Mouse (Mus musculus) retina, postnatal 7 days (tissue): Measurements from ENCODE around the gene Ppp4c.

ENCODE experiments used
- DNase-seq: peaks from one replicate; pipeline ENCODE4 v3.0.0-alpha.2; 2012; ENCODE audit warnings: low read depth, low spot score

Ppp4c gene

DNA sequence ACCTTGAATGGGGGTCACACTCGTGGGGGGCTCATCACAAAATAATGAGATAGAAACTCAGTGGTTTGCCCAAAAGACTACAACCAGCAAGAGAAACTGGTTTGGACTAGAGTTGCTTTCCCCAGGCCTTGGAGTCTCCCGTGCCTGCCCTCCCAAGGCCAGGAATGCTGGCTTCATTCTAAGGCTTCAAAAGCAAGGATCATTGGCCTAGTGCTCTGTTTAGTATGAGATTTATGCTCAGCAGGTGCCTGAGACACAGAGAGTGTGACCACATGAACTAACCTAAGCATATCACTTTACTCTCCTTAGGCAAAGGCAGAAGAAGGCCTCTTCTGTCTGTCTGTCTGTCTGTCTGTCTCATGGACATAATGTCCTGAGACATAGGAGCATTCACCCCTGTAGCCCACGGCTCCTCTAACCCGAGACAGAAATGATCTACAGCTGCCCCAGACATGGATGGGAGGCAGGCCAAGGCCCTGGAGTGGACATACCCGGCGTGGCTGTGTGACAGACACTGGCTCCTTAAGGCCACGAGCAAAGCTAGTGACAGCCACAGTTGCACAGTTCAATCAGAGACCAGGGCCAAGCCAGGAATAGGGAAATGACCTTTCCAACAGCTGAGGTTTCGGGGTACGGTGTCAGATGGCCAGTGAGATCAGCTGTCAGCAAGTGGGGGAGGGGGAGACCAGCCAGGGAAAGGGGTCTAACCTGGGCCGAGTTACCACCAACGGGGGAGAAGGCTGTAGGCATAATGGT, 10.0 kb upstream of the Ppp4c start:
- no peak for DNase-seq

DNA sequence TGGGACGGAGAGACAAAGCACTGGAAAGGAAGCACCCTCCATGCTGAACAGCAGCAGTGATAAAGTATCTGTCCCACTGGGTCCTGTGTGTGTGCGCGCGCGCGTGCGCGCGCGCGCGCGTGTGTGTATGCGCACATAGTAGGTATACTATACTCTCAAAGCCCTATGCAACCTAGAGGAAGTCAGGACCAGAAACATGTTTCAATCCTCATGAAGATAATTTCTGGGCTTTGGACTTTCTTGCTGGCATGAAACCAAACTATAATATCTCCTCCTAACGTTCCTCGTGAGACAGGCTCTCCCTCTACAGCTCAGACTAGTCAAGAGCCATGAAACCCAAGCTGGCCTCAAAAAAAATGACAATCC, 8.7 kb upstream of the Ppp4c start:
- DNase-seq: no peak

DNA sequence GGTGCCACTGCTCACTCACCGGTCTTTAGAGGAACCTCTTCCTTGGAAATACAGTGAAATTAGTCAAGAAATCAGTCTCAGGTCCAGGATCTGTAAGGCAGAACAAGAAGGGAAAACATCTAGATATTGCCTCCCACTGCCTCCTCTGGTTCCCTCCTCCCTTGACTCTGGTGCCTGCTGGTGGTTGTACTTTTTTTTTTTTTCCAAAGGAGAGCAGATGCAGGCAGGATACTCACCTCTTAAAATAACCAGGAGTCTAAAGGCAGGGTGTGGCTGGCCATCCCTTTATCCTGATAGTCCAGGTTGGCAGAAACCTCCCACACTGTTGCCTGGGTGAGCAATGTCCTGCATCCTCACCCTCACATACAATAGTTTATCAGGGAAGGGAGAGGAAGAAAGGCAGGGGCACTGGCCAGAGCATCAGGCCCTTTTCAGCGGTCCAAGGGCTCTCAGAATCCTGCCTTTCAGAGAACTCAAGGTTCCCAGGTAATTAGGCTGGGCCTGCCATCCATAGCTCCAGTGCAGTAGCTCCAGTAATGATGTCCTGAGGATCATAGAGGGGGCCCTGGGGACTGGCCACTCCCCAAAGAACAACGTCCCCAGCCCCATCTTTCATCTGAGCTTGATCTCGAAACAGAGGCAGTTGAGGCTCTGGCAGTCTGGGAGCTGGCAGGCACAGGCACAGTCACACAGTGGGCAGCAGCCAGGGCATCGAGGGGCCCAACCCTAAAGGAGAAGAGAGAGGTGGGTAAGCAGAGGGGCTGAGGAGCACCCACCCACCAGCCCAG, 8.2 kb upstream of the Ppp4c start:
- no peak for DNase-seq

DNA sequence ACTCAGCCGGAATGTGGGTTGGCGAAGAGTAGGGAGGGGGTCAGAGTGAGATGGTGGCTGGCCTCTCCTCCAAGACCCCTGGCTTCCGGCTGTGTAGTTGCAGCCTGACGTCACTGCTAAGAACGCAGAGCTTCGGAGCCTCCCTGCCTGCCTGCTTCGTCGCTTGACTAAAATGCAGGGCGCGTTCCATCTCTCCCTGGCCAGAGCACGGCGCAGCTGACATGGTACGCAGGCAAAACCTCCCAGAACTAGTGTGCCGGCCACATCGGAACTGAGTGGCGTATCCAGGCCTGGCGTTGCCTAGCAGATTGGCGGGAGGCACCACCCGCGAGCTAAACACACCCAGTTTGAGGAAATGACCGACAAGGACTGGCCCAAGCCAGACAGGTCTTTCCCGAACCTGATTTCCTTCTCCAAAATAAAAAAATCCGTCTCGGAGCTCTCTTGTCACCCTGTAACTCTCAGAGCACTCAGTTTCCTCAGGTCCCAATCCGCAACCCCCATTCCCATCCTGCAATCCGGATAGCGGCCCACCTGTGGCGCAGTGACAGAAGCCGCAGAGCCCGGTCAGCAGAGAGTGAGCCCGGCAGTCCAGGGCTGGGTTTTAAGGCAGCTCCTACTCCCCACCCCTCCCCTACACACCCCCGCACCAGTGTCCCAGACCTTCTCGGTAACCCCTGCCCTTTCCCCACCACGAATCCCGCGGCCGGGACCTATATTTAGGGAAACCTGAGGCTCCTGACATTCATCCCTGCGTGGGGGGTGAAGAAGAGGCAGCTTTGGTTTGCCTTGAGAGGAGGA, 7.4 kb upstream of the Ppp4c start:
- DNase-seq: peak; percentile 70

DNA sequence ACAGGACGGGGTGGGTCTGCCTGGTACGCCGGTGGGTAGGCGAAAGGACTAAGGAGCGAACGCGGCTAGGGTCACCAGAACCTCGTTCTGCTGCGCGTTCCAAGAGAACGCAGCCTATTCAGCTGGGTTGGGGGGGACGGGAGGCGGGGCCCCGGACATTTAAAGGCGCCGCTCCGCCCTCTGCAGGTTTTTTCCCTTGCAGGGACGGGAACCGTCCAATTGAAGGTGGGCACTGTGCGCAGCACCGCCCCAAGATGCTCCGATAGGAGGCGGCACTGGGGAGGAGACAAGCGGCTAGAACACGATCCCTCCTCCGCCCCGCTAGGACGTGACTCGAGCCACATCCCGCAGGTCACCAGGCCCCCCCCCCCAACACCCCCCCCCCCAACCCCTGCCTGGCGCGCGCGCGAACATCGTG, 6.8 kb upstream of the Ppp4c start:
- peak; percentile 89 for DNase-seq

DNA sequence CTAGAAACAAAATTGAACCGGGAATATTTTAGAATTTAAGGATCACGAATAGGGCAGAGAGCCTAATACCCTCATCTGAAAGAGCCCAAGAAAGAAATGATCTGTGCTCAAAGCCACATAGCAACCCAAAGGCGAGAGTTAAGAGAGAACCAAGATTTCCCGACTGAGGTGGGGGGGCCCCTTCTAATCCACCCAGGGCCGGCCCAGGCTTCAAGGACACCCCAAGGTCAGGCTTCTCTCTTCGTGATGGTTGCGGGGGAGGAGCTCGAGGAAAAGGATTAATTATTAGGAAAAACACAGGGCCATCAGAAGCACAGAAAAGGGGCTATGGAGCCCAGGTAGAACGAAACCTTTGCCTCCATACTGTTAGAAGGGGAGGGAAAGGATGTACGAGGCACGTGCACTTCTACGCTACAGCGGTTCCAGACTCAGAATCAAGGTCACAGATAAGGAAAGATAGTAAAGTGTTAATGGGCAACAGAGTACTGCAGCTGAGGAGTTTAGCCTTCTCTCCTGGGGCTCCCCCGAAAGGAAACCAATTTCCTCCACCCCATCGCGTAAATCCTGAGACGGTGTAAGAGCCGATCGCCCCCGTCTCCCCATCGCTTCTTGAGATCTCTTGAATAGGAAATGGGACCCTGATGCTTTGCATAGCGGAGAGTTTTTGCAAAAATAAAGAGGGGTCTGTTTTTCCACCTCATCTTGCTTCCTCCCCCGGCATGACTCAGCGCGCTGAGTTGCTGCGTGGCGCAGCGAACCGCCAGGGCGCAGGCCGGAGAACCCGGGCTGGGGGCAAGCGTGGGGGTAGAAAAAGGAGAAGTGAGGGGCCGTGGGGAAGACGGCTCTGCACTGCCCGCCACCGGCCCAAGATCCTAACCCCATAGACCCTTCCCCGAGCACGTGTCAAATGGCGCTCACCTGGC, 6.1 kb upstream of the Ppp4c start:
- no peak for DNase-seq

DNA sequence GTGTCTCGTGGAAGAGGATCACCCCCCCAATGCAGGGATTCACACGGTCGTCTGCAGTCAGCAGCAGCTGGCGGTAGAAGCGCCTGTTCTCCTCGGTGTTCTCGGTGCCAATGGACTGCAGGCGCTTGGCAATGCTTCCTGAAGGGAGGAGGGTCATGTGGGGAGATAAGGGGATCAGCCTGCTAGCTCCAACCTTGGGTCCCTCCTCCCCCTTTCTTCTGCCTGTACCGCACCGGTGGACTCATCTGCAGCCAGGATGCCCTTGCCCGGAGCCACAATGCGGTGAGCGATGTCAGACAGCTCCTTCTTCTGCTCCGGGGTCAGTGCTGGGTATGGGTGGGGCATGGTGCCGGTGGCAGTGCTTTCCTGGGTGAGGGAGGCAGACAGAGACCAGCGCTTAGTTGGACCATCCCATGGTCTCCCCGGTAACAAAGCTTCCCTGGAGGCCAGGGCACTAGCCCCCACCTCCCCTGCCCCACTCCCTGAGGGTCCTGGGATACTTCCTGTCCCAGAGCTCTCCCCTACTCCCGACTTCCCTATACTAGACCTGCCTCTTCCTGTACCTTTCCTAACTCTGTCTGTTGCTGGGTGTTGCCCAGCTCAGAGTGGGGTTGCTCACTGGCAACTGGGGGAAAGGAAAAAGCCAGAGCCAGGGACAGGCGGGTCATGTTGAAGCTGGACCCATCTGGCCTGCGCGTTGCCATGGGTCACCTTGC, 5.3 kb upstream of the Ppp4c start, which contains the start of gene Fam57b:
Gene Fam57b, plus strand, starts transcription at position 258 of the 716 bp plus-strand sequence.
- peak; percentile 72 for DNase-seq

DNA sequence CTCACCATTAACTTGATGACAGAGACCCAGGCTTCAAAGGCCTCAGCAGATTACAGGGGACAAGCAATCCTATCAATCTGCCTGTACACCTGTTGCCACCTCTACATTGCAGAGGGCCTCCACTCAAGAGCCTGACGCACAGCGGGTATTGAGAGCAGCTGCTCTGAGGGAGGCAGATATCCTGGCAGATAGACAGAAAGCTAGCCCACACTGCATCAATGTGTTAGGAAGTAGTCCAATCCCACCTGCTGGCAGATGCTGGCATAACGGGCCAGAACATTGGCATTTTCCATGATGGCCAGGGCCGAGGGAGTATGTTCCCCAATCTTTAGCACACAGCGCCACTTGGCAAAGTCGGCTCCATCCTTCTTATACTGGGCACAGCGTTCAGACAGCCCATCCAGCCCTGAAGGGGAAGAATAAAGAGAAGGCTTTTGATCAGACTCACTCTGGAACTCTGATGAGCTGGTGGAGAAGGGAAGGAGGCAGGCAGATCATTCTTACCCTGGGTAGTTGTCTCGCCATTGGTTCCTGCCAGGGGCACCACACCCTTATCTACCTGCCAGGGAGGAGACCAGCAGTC, 4.1 kb upstream of the Ppp4c start:
- no peak for DNase-seq

DNA sequence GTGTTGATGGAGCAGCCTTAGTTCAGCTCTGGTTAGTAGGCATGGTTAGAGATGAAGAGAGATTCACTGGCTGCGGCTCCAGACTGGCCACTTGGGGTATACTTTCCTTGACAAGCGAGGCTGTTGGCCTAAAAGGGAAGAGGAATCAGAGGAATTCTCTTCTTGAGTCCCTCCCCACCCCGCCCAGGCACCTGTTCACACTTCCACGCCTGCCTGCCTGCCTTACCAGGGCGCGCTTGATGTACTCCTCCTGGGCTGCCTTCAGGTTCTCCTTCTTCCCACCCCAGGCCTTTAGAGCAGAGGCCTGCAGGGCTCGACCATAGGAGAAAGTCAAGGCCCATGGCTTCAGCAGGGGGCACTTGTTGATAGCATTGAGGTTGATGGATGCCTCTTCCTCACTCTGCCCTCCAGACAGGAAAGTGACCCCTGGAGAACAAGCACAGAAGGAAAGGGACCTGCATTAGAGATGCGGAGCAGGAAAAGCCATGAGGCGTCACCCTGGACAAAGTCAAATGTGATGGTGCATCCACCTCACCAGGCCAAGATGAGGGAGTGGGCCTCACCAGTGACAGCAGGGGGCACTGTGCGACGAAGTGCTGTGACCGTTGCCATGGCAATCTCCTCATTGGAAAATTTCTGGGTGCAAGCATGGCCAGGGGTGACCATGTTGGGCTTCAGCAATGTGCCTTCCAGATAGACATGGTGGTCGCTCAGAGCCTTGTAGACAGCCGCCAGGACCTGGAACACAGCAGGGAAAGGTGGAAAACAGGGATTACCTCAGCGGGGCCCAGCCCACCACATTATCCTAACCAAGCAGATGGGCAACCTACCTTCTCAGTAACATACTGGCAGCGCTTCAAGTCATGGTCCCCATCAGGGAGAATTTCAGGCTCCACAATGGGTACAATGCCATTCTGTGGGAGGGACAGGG, 3.4 kb upstream of the Ppp4c start:
- no peak for DNase-seq

DNA sequence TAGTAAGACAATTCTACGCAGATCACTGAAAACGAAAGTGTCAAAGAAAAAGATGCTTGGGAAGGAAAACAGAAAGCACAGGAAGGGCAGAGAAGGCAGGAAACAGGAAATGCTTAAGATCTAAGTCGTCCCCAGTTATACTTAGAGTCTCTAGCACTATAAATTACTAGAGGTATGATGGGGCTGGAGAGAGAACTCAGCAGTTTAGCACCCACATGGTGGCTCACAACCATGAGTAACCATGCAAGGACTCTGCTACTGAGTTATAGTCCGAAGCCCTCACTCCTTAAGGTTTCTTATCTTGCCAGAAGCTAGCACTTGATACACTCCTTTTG, 1.9 kb upstream of the Ppp4c start:
- DNase-seq: no peak

DNA sequence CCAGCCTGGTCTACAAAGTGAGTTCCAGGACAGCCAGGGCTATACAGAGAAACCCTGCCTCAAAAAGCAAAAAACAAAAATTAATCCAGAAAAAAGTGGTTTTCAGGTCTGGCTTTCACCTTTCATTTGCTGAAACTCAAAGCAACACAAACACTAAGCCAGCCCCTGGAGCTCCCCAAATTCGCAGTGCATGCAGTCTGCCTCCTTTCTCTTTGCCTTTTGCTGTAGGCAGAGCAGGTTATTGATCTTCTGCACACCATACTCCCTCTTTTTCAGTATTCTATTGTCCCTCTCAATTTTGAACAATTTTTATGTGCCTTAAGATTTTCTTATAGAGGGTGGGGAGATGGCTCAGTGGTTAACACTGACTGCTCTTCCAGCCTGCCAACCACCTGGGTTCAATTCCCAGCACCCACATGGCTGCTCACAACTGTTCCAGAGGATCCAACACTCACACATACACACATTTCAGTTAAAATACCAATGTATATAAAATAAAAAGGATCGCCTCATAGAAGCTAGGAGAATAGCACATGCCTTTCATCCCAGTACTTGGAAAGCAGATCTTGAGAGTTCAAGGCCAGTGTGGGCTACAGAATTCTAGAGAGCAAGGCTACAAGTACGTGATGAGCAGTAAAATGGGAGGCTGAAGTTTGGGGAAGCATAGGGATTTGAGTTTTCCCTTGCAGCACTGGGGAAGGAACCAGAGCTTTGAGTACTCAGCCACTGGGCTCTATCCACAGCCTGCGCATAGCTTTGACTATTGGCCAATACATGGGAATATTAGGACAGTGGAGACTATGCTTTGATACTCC, 1.4 kb upstream of the Ppp4c start:
- no peak for DNase-seq

DNA sequence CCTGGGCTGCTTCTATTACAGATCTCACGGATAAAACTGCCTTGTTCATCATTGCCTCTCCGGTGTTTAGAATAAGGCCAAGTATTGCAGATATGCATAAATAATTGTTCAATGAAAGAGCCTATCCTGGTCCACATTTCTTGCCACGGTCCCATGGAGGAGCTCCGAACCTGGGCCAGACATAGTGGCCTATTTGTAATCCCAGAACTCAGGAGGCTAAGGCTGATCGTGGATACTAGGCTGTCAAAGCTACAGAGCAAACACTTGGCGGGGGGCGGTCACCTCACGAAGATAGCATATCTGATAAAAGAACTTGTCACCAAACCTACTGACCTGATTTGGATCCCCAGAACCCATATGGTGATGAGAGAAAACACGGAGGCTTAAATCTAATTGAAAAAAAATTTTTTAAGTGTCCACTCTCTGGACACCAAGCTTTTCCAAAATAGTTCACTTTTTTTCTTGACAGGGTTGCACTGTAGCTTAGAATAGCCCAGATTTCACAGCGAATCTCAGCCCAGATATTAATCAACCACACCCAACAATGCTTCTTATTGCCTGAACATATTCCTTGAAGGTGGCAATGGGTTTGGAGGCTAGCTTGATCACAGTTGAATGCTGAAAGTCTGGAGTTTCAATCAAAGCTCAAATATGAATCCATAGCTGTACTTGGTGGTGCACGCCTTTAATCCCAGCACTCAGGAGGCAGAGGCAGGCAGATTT, 586 bp upstream of the Ppp4c start:
- no peak for DNase-seq

DNA sequence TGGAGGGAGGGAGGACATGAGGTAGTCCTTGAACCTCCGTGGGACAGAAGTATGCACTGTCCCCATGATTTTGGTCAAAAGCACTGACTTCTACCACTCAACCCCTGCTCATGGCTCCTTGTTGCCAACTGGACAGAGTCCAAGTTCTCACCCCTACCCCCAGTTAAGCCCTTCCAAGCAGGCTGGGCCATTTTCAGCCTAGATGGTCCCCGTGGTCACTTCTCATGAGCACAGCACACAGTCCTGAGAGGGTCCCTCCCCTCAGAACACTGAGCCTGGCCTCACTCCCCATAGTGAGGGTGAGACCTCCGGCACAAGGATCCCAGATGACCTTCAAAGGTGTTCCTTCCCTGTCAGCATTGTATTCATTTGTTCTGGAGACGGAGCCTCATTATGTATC, 3.2 kb downstream of the Ppp4c start:
- no peak for DNase-seq

DNA sequence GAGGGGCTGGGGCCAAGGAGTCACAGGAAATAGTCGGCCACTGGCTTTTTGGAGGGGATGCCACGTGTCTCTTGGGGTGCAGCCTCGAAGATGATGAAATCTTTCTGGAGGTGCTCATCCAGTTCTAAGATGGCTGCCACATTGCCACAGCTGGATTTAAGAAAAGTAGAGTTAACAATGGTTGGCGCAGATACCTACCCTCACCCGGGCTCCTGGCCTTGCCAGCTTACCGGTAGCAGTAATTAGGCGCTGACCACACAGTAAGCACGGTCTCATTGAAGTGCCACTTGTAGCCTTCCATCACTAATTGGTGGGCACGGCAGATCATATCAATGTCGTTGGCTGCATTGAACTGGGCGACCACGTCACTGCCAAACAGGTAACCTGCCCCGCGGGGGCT, 6.2 kb downstream of the Ppp4c start:
- no peak for DNase-seq

DNA sequence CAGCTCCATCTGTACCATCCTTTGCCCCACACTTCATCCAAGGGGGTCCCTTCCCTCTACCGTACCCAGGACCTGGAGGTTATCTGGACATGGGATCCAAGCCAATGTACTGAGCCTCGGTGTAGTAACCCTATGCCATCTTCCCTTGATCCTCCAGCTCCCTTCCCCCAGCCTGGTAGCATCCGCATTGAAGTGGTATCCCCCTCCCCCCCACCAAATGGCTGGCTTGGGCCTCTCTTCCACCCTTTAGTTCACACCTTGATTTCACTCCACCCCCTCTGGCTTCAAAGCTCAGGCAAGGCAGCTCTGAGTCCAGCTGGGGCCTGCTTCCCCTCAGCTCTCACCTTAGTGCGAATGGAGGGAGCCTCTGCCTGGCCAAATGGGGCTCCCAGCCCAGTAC, 7.2 kb downstream of the Ppp4c start:
- no peak for DNase-seq

DNA sequence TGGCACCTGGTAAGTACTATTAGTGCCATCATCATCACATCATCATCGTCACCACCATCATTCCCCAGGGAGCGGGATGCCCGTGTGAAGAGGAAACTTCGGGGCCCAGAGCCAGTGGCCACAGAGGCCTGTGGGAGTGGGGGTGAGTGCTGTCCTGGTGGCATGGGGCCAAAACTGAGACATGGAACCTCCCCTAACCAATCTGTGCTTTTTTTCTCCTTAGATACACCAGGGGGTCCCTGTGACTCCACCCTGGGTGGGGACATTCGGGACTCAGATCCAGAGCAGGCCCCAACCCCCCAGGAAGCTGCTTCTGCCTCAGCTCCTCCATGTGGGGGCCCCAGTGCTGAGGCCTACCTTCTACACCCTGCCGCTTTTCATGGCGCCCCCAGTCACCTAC, 7.8 kb downstream of the Ppp4c start:
- DNase-seq: no peak

DNA sequence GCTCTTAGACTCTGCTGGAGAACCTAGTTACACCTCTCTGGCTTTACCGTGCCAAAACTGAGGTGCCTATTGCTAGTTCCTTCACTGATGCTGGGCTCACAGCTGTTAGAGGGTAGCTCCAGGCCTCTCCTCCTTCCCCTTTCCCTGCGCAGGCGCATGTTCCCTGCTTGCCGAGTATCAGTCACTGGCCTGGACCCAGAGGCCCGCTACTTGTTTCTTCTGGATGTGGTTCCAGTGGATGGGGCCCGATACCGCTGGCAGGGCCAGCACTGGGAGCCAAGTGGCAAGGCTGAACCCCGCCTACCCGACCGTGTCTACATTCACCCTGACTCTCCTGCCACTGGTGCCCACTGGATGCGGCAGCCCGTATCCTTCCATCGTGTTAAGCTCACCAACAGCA, 9.6 kb downstream of the Ppp4c start:
- no peak for DNase-seq
